13 mouse cellular contexts compared by ENCODE assay signal in genomic region chr3:88981206-88982010, GRCm38 (mm10). TPM values are rescaled to one million over a fixed set of nuclear protein-coding genes. Genes with fewer than 3 reads are reported as not detected.
A peak's percentile ranks its signal among the peaks of the same experiment; 100 is the strongest.
DNase-seq lines count a peak whose midpoint lies in the region; TF ChIP-seq lines count a peak whose summit lies in the region.
"Had no signal": no experiment of that assay in that cellular context is flagged by ENCODE, and none has a peak within 500 bp of the region (broad histone marks: within the 10 kb centered on the region; RNA-seq: fewer than 3 reads in every experiment).

No protein-coding gene starts in this region.

- H3K4me3 ChIP-seq in left cerebral cortex, adult 2 months = no peak overlapping the region
- H3K4me3 ChIP-seq: embryonic facial prominence, embryonic 15.5 days; limb, embryonic 15.5 days had no signal

- intact Hi-C loops in left cerebral cortex, postnatal 4 days (cut with DNase I) = no loop called here
- intact Hi-C loops in left cerebral cortex, adult 2 months (cut with DNase I) = no loop called here

- peak; percentile 42 for DNase-seq in heart, adult 11 months
- DNase-seq in heart, adult 8-10 months (ENCODE audit: low spot score) = no peak
- peak; percentile 3 for DNase-seq in left cerebral cortex, postnatal 4 days
- DNase-seq in left cerebral cortex, adult 2 months (ENCODE audit: extremely low spot score in 1 of 2, low spot score in 2 of 2) = no peak
- DNase-seq in adipocyte (ENCODE audit: low spot score) = peak; percentile 94
- DNase-seq in fat pad, adult 2 months (ENCODE audit: extremely low read depth, low read depth, low spot score) = peak; percentile 80
- DNase-seq in thymus, adult 18-20 months = no peak
- DNase-seq: heart, adult 18-20 months; heart, postnatal 10 days; lung, embryonic 14.5 days; right cerebral cortex, postnatal 14 days had no signal

- no peak for TF ChIP-seq CTCF in left cerebral cortex, adult 2 months (IDR thresholded peaks at IDR 0.05)

- no peak overlapping the region for H3K27ac ChIP-seq in left cerebral cortex, adult 2 months
- H3K27ac ChIP-seq: embryonic facial prominence, embryonic 15.5 days; limb, embryonic 15.5 days had no signal

RNA-seq across cellular contexts. Expression of gene Dap3, which starts 30.4 kb away (rescaled TPM):
- total RNA-seq in heart, adult 8-10 months (2022) = 100 to 1,000 TPM; 142 to 154 (median 149) TPM
- 100 to 1,000 TPM in 1 of 2 experiments, 10 to 100 TPM in 1; 95.8 to 108 TPM for total RNA-seq in left cerebral cortex, postnatal 4 days (2021)
- total RNA-seq in left cerebral cortex, adult 2 months (2021) = 100 to 1,000 TPM in 1 of 2 experiments, 10 to 100 TPM in 1; 97.5 to 113 TPM

RNA-seq across cellular contexts. Expression of gene Ash1l, which starts 31.0 kb away (rescaled TPM):
- 10 to 100 TPM; 40.2 to 43.4 (median 42.0) TPM for total RNA-seq in heart, adult 8-10 months (2022)
- total RNA-seq in left cerebral cortex, postnatal 4 days (2021) = 10 to 100 TPM; 65.7 to 66.2 TPM
- 10 to 100 TPM; 96.1 to 96.9 TPM for total RNA-seq in left cerebral cortex, adult 2 months (2021)

Comparison
In these comparisons a context has a peak if more than half of its experiments do, and no peak if none do; other contexts are left out.
1. DNase-seq: peak in heart, adult 11 months (single experiment), left cerebral cortex, postnatal 4 days (single experiment), adipocyte (single experiment) and fat pad, adult 2 months (single experiment); none in heart, adult 8-10 months (single experiment), left cerebral cortex, adult 2 months (0 of 2) and thymus, adult 18-20 months (0 of 2).